Mouse (Mus musculus): ENCODE results near the gene Esp16.
"Not testable (repeated sequence)": the region's sequence is repeated elsewhere in the genome, so short reads cannot be mapped to it uniquely, and the experiment has no call there.

Esp16 gene

DNA sequence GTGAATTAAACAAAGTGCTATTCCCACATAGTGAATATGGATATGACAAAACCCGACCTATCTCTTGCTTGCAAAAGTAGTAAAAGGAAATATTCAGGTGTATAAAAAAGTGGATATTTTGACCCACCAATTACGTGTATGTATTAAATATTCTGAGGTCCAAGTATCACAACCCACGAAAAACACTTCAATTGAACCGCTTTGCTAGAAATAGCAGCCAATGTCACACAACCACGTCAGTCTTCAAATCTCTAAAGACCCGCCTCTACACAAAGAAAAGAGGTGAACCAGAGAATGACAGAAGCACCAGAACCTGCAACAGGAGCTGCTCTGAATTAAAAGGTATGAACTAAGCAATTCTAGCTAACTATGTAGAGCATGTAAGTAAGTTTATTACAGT, at the start of gene Esp16:
TSS of gene Esp16 (plus strand) at position 301 of the 400 bp plus-strand sequence.
- not testable (repeated sequence) for DNase-seq

- not testable (repeated sequence) for DNase-seq
Observed at GRCm38 (mm10) chr17:39498043-39498442, 37.9 kb upstream of the Esp16 start.
